Mouse (Mus musculus) embryonic facial prominence, embryonic 11.5 days (tissue): ENCODE results near the gene Ddx39b. TPM values are rescaled to one million over a fixed set of nuclear protein-coding genes. Genes with fewer than 3 reads are reported as not detected.

Experiments
- ATAC-seq: fragments of 200-750 bp; cut with Nextera tagmentation; replicated peaks from 2 replicates; pipeline ENCODE4 v1.8.0; 2017; ENCODE audit warnings: low read depth; ENCODE audit not compliant: insufficient number of reproducible peaks, low FRiP score, low TSS enrichment
- DNase-seq: peaks from one replicate; pipeline ENCODE4 v3.0.0-alpha.2; 2015; ENCODE audit warnings: low spot score
- H3K27ac ChIP-seq: fragments of 300-500 bp; sonication (generic); replicated peaks from 2 replicates; pipeline ENCODE4 v1.5.1; 2014; ENCODE audit warnings: mild to moderate bottlenecking, low read depth, low read length, control low read depth
- H3K27me3 ChIP-seq: fragments of 300-500 bp; sonication (generic); 2 replicates; pipeline ENCODE4 v1.6.1; 2014; ENCODE audit warnings: mild to moderate bottlenecking, low read length, moderate library complexity, mixed read lengths; ENCODE audit not compliant: control insufficient read depth, insufficient read depth
- H3K36me3 ChIP-seq: fragments of 300-500 bp; sonication (generic); replicated peaks from 2 replicates; pipeline ENCODE4 v1.6.1; 2014; ENCODE audit warnings: low read depth, mild to moderate bottlenecking, low read length, moderate library complexity, mixed read lengths; ENCODE audit not compliant: control insufficient read depth, insufficient read depth
- H3K4me1 ChIP-seq: fragments of 300-500 bp; sonication (generic); 2 replicates; pipeline ENCODE4 v1.6.1; 2014; ENCODE audit warnings: low read length, mixed read lengths; ENCODE audit not compliant: control insufficient read depth, insufficient read depth
- H3K4me2 ChIP-seq: fragments of 300-500 bp; sonication (generic); 2 replicates; pipeline ENCODE4 v1.6.1; 2014; ENCODE audit warnings: low read depth, mild to moderate bottlenecking, control low read depth, low read length, moderate library complexity
- H3K4me3 ChIP-seq: fragments of 300-500 bp; sonication (generic); 2 replicates; pipeline ENCODE4 v1.5.1; 2014; ENCODE audit warnings: low read depth, low read length, control low read depth
- H3K9ac ChIP-seq: fragments of 300-500 bp; sonication (generic); replicated peaks from 2 replicates; pipeline ENCODE4 v1.6.1; 2014; ENCODE audit warnings: mild to moderate bottlenecking, control low read depth, low read length
- H3K9me3 ChIP-seq: fragments of 300-500 bp; sonication (generic); replicated peaks from 2 replicates; pipeline ENCODE4 v1.6.1; 2016; ENCODE audit warnings: mild to moderate bottlenecking, low read length, inconsistent platforms, mixed read lengths; ENCODE audit not compliant: control insufficient read depth
- WGBS: fragments of 180-500 bp; shearing (Covaris S2); extraction: QIAGEN DNeasy Blood & Tissue Kit; methylation state at CpG from one replicate; pipeline ENCODE4 v1.1.7; 2014; 5-methylcytosine and 5-hydroxymethylcytosine counted together
- polyA plus RNA-seq: library from polyadenylated mRNA; unstranded; fragments of >200 nt; fragmentation: Nextera tagmentation; extraction: Ambion mirVana; gene quantifications from 2 replicates; pipeline ENCODE4 v1.2.1, GENCODE M21; 2014

Ddx39b gene
- polyA plus RNA-seq, 1 experiment from 2014 or later: 664 TPM

GRCm38 (mm10) chr17:35234903-35235302 lies 6.6 kb upstream of the Ddx39b start:
- Histone ChIP-seq H3K9ac (peak overlapping the region; percentile 95), H3K4me3 (peak overlapping the region; percentile 51), H3K4me1 (no peaks in the 10 kb centered on the region), H3K4me2 (peak overlapping the region; percentile 90), H3K36me3 (no peaks in the 10 kb centered on the region), H3K9me3 (no peaks in the 10 kb centered on the region), H3K27ac (peak overlapping the region; percentile 87), H3K27me3 (no peaks in the 10 kb centered on the region)
- no peak for ATAC-seq
- WGBS: 8% methylated on average over 29 of the region's 31 CpGs
- peak; percentile 69 for DNase-seq

DNA sequence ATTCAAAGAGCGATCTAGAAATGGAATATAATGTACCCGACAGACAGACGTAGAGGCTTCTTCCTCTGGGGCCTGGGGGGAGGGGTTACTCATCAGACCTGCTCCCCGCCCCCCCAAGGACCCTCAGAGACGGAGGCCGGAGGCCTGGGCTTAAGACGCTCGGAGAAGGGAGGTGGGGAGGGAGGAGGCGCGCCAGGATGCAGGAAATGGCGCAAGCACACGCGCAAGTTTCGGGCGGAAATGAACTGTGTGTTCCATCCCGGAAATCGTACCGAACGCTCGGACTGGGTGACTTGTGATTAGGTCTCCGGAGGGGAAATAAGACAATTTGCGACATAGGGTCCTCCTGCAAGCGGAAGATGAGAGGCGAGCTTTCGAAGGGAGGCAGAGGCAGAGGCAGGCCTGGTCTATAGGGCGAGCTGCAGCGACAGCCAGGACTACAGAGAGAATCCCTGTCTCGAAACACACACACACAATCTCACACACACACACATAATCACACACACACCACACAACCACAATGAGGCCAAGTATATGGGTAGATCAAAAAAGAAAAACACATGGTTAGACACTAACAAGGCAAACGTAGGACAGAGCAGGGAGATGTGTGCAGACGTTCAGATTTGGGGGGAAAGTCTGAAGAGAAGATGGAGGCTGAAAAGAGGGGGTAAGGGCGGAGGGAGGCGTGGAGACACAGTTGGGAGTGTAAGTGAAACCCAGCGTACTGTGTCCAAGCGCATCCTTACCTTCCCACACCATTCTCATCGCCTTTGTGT lies 5.7 kb upstream of the Ddx39b start, which contains the start of gene Nfkbil1:
Gene Nfkbil1, minus strand, starts transcription at position 179 of the 776 bp plus-strand sequence.
- Histone ChIP-seq H3K27ac (peak within 1 kb of the TSS; percentile 87), H3K4me2 (peak within 1 kb of the TSS; percentile 90), H3K27me3 (no peaks in the 10 kb centered on the region), H3K36me3 (no peaks in the 10 kb centered on the region), H3K9ac (peak within 1 kb of the TSS; percentile 95), H3K4me3 (peak within 1 kb of the TSS; percentile 51), H3K4me1 (no peaks in the 10 kb centered on the region), H3K9me3 (no peaks in the 10 kb centered on the region)
- ATAC-seq (peak; percentile 71), DNase-seq (peak; percentile 95)
- under 1% methylated on average over 35 of the region's 35 CpGs for WGBS

GRCm38 (mm10) chr17:35236390-35236746 lies 5.2 kb upstream of the Ddx39b start:
- no peaks in the 10 kb centered on the region for H3K36me3 ChIP-seq
- H3K27ac ChIP-seq: 0 out of 2 replicates have a peak overlapping the region, but pooled peaks have one; percentile 21
- 1% methylated on average over 18 of the region's 18 CpGs for WGBS
- H3K9me3 ChIP-seq: no peaks in the 10 kb centered on the region
- DNase-seq: peak; percentile 93
- H3K9ac ChIP-seq: peak overlapping the region; percentile 15; the same call in 1 of the 2 replicates
- H3K4me1 ChIP-seq: no peaks in the 10 kb centered on the region
- H3K4me2 ChIP-seq: peak overlapping the region; percentile 90
- peak overlapping the region; percentile 51 for H3K4me3 ChIP-seq
- ATAC-seq: peak; percentile 60
- H3K27me3 ChIP-seq: no peaks in the 10 kb centered on the region

DNA sequence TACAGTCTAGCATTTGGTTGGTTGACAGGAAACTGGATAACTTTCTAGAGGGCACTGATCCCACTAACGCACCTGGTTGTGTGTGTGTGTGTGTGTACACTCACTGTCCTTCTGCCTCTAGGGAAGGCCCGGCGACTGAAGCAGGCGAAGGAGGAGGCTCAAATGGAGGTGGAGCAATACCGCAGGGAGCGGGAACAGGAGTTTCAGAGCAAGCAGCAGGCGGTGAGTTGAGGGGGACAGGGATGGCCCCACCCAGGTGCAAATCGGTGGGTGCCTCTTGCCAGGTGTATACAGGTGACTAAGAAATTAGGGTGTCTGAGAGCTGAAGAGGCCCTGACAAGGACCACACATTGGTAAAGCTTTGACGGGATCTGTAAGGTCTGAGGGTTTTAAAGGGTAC lies 4.5 kb upstream of the Ddx39b start:
- no peaks in the 10 kb centered on the region for H3K9me3 ChIP-seq
- H3K4me3 ChIP-seq: no peak overlapping the region
- WGBS: 79% methylated on average over 9 of the region's 9 CpGs
- no peaks in the 10 kb centered on the region for H3K4me1 ChIP-seq
- no peak for ATAC-seq
- H3K36me3 ChIP-seq: no peaks in the 10 kb centered on the region
- no peak overlapping the region for H3K9ac ChIP-seq
- no peaks in the 10 kb centered on the region for H3K27me3 ChIP-seq
- H3K4me2 ChIP-seq: no peak overlapping the region
- H3K27ac ChIP-seq: no peak overlapping the region
- DNase-seq: no peak

GRCm38 (mm10) chr17:35237504-35237903 lies 4.0 kb upstream of the Ddx39b start:
- H3K9ac ChIP-seq: no peak overlapping the region
- H3K4me1 ChIP-seq: no peaks in the 10 kb centered on the region
- H3K9me3 ChIP-seq: no peaks in the 10 kb centered on the region
- no peak for ATAC-seq
- no peaks in the 10 kb centered on the region for H3K27me3 ChIP-seq
- no peaks in the 10 kb centered on the region for H3K36me3 ChIP-seq
- no peak overlapping the region for H3K27ac ChIP-seq
- H3K4me3 ChIP-seq: no peak overlapping the region
- WGBS: 81% methylated on average over 12 of the region's 12 CpGs
- DNase-seq: no peak
- no peak overlapping the region for H3K4me2 ChIP-seq

DNA sequence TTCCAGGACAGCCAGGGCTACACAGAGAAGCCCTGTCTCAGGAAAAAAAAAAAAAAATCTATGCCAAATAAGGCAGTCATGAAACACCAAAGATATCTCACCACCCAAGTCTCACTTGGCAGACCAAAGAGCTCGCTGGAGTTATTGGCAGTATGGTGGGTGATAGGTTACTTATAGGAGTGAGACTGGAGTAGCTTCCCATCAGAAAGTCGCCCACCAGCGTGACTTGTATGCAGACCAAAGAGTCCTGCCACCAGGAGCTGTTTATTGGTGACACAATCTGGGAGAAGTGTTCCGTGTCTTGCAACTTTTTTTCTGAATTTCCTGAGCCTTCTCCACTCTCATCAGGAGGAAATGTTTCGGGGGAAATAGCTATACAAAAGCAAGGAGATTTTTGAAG lies 1.8 kb upstream of the Ddx39b start:
- Histone ChIP-seq H3K9me3 (no peaks in the 10 kb centered on the region), H3K27ac (no peak overlapping the region), H3K9ac (no peak overlapping the region), H3K4me1 (peaks cover 3% of the 10 kb centered on the region), H3K4me3 (no peak overlapping the region), H3K27me3 (no peaks in the 10 kb centered on the region), H3K4me2 (no peak overlapping the region), H3K36me3 (peaks cover 5% of the 10 kb centered on the region)
- ATAC-seq (no peak), DNase-seq (no peak)
- WGBS: 87% methylated on average over 5 of the region's 5 CpGs

GRCm38 (mm10) chr17:35240384-35241304 lies 902 bp upstream of the Ddx39b start:
- H3K4me3 ChIP-seq: peak overlapping the region; percentile 93
- ATAC-seq: 0 out of 2 replicates have a peak, but pooled peaks have one; percentile 0

More at GRCm38 (mm10) chr17:35240384-35241304, 902 bp upstream of the Ddx39b start:
- Histone ChIP-seq H3K27me3 (no peaks in the 10 kb centered on the region), H3K9ac (peak overlapping the region; percentile 52), H3K27ac (peak overlapping the region; percentile 52), H3K4me1 (peaks cover 5% of the 10 kb centered on the region), H3K36me3 (peaks cover 12% of the 10 kb centered on the region), H3K4me2 (peak overlapping the region; percentile 88), H3K9me3 (no peaks in the 10 kb centered on the region)
- DNase-seq: no peak
- 33% methylated on average over 12 of the region's 12 CpGs for WGBS
